Mouse (Mus musculus) activated CD4-positive, CD25-positive, alpha-beta regulatory T cell, adult 4 months (primary cell): ENCODE data around the gene Ubald2. TPM values are rescaled to one million over a fixed set of nuclear protein-coding genes. Genes with fewer than 3 reads are reported as not detected.
"Not testable (repeated sequence)": the region's sequence is repeated elsewhere in the genome, so short reads cannot be mapped to it uniquely, and the experiment has no call there.

ENCODE experiments used
- ATAC-seq: one replicate; pipeline ENCODE4 v1.8.0; 2017
- polyA plus RNA-seq, 2 experiments: library from polyadenylated mRNA; unstranded; fragments of 100-300 nt; shearing (Covaris generic); gene quantifications; one replicate each; pipeline ENCODE4 v1.2.1; 2017

Gene Ubald2
- polyA plus RNA-seq, 2 experiments from 2014 or later, result 13.7 to 15.0 TPM

DNA sequence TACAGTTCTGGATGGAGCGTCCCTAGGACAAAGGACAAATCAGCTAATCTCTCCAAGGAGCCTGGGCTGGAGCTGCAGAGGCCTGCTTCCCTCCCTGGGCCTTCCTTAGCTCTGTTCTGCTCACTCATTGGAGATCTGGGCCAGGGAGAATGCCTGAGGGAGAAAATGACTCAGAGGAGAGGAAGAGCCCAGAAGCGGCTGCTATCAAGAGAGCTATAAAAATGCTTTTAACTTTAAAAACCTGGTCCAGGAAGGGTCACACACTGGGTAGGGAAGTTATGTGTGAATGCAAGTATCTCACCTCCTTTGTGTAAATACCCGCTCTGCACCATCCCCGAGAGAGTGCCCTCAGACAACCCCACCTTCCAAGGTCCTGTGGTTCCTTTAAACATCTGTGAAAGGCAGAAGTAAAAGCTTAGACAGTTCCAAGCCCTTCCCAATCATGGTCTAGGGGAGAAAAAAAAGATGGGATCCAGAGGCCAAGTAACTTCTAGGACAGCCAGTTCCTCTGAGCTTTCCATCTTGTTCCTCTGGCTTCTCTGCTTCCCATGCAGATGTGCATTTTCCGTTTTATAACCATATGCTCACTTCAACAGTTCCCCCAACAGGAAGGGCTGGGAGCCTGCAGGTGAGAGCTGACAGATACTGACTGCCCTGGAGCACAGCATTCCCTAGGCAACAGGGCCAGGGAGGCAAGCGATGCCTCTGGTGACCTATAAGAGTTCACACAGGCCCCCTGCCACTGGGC, 17.5 kb upstream of the Ubald2 start:
- ATAC-seq, result no peak

DNA sequence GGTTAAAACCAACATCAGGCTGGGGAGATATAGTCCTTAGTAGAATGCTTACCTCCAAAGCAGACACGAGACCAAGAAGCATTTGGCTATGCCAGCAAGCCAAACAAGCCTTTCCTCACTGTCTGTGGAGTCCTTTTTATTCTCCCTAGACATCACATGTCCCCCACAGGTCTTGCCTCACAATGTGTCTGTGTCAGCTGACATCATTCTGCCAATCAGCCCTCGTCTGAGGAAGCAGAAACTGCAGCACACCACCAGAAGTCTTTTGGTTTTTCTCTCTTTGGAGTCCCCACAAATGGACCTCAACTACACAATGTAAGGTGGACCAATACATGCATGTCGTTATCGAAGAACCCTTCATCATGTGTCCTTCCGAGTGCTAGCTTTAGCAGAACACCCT, 16.8 kb upstream of the Ubald2 start:
- ATAC-seq, result no peak

DNA sequence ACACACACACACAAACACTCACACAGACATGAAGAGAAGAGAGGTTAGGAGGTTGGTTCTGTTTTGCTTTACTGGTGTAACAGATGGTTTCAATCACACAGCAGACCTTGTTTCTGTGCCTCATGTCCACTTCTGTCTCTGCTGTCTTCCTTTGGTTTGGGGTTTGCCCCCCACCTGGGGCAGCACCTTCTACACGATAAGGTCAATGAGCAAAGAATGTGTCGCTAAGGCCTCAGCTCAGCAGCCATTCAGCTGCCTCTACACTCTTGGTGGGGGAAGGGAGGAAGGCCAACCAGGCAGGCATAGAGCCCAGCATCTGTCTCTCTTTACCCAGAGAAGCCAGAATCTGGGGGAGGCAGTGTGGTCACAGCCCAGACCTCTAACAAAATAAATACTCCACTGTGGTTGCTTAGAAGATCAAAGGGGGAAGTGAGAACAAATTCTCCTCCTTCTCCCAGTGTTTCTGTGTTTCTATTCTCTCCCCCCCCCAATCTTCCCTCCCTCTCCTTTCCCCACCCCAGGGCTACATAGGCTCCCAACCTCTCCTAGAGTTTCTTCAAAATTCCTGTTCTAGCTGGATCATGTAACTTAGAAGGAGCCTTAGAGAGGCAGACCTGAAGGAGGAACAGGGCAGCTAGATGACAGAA, 15.6 kb upstream of the Ubald2 start:
- ATAC-seq, result peak; percentile 22

DNA sequence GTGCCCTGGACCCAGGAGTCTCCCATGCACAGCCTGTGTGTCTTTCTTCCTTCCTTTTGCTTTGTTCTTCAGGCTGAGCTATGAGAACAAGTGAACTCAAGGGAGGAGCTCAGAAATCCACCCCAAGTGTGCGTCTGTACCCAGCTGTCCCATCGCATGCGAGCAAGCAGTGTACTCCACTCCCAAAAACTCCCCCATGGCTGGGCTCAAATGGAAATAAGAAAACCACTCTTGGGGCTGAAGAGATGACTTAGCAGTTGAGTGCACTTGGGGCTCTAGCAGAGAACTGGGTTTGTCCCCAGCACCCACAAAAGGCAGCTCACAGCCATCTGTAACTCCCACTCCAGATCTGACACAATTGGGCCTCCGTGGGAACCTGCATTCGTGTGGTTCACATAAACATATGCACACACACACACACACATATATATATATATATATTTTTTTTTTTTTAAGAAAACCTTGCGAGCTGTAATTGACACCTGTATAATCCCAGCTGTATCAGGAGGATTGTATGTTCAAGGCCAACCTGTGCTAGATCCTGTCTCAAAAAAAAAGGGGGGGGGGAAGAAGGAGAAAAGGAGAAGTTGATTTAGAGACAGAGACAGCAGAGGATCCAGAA, 14.9 kb upstream of the Ubald2 start:
- ATAC-seq, result peak; percentile 30

DNA sequence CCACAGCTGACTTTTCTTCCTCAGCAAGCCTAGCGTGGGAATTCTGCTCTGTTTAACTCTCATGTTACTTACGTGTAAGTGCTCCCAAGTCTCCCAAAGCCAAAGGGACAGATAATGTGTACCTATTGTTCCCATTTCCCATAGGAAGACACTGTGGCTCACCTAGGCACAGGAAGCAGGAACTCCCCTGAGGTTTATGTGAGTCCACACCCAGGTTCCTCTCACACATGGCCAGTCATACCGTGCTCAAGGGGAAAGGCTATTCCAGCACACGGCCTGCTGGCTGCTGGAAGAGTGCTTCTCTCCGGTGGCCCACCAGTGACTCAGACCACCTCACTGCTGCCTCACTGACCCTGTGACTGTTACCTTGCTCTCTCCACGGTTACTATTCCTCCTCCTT, 12.8 kb upstream of the Ubald2 start:
- no peak for ATAC-seq

DNA sequence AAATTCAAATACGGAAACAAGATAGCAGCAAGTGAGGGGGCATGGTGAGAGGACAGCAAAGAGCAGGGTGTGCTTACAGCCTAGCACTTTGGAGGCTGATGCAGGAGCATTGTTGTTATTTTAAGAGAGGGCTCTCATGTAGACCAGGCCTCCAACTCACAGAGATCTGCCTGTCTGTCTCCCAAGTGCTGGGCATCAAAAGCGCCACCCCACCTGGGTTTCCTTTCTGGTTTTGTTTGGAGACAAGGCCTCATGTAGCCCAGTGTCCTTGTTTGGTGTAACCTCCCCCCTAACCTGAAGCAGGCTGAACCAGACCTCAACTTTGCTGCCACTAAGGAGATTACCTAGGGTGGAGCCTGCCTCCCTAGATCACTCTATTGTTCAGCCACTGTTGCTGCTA, 11.3 kb upstream of the Ubald2 start:
- ATAC-seq, result no peak

DNA sequence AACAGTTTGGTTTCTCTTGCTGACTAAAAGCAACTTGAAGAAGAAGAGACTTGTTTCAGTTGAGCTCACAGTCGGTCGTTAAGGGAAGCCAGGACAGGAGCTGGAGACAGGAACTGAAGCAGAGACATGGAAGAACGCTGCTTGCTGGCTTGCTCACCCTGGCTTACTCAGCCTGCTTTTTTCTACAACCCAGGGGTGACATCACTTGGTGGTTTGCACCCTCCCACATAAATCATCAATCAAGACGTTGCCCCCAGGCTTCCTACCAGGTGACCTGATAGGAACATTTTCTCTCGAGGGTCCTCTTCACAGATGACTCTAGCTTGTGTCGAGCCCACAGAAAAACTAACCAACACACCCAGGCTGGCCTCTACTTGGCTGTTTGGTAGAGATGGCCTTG, 10.7 kb upstream of the Ubald2 start:
- ATAC-seq, result no peak

DNA sequence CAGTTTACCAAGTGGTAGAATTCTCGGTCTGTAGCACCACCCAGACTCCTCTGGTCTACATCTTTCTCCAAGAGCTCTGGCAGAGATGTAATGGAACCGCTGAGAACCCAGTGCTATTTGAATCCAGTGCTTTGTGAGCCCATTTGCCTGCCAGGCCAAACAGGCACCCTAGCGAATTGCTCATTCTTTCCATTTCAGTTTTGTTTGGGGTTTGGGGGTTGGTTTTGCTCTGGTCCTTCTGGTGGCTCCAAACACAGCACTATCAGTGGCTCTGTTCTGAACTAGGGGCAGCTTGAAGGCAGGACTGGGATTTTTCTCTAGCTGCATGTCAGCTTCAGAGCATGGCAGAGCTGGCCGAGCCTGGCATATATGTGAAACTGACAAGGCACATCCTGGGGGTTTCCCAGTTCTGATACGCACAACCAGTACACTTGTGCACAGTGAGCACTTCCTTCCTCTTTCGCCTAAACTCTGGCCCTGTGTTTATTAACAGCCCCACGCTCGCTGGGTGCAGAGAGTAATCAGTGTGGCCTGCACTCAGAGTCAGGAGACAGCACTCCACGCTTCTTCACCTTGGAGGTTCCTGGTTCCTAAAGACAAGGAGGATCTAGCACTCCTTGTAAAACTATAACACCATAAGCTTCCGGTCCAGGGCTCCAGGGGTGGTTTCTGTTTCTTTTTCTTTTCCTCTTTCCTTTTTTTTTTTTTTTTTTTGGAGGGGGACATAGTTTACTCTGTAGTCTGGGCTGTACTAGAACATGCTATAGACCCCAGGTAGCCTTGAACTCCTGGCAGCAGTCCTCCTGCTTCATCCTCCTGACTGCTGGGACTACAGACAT, 9.9 kb upstream of the Ubald2 start:
- peak; percentile 98 for ATAC-seq

DNA sequence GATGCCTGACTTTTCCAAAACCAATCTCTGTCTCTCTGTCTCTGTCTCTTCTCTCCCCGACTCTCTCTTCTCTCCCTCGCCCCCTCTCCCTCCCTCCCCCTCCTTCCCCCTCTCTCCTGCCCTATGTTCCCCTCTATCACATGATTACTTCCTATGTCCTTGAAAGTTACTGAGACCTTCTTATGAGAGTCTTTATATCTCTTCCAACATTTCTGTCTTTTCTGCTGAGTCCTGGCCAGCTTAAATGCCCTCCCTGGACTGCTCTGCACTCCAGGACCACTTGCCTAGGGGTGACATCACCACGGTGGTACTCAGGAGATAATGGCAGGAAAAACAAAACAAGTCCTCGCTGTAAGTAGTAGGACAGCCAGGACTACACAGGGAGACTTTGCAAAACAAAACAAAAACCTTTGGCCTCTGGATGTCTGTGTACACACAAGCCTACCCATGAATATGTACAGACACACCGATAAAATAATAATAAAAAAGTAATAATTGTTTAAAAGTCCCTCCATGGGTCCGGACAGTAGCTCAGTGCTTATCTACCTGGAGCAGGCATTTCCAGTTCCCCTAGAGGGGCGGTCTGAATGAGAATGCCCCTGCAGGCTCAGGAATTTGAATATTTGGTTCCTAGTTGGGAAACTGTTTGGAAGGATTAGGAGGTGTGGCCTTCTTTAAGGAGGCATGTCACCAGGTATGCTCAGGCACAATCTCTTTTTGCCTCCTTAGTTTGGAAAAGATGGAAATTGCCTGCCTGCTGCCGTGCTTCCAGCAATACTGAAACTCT, 9.1 kb upstream of the Ubald2 start:
- no peak for ATAC-seq

DNA sequence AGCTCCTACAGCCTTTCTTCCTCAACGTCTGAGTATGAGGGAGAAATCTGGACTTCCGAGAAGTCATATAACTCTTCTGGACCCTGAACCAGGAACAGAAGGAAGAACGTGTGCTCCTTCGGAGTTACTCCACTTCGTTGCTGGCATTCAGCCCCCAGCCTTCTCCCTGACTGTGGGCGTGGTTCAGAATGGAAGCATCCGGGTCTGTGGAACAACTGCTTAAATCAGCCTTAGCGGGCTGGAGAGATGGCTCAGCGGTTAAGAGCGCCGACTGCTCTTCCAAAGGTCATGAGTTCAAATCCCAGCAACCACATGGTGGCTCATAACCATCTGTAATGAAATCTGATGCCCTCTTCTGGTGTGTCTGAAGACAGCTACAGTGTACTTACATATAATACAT, 7.6 kb upstream of the Ubald2 start:
- ATAC-seq, result not testable (repeated sequence)

DNA sequence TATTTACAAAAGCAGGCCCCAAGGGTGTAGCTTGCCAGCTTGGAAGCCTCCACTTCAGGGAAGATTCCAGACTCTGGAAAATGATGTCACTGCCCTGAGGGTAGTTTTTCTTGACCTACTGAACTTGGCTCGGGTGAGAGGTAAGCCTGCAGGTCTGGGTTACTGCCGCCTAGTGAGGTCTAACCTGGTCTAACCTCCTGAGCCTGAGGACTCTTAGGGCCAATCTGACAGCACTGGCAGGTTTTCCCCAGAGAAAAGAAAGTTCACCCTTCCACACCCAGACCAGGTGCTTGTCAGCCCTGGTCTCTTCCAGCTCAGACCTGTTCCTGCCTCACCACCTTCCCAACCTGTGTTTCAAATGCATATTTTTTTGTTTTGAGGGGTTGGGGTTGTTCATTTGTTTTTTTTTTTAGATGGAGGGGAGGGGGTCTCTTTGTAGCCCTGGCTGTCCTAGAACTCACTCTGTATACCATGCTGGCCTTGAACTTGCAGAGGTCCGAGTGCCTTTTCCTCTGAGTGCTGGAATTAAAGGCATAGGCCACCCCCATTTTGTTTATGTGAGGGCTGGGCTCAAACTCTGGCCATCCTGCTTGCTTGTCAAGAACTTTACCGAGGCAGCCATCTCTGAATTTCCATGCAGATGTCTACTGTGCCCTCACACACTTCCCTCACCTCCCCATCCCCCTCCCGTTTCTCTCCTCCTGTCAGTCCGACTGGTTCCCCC, 6.9 kb upstream of the Ubald2 start:
- no peak for ATAC-seq

DNA sequence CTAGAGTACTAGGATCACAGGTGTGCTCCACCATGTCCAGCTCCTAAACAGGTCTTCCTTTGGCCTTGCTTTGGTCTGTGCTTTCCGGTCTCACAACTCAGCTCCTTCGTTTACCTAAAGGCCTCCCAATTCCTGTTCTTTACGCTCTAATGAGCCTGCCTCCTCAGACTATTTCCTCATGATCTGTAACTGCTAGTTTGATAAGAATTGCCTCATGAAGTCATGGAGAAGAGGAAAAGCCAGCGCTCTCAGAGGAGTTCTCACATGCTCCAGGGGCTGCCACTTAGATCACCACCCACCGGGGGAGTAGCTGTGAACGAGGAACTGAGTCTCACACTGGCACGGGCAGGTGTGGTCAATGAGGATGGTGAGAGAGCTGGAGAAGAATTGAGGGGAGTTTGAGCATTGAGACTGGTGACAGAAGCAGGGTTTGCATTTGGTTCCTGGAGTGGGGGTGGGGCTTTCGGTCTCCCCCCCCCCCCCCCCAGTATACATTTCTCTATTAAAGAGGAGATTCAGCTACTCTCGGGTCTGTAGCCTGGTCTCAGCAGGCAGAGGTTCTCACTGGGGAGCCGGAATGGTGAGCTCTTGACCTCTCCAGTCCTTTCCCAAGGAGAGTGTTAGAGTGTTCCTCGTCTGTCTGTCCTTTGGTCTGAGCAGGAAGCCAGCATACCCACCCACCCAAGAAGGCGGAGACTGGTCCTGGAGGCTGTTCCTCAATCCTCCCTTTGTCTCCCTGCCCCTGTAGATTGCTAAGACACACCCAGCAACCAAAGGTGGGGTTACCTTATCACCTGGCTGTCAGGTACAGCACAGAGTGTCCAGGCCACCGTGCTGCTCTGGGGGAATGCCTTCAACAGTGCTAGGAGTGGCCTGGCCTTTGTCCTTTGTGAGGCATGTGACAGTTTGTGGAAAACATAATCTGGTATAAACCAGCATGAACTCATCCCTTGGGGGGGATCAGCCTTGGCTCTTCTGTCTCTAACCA, 4.7 kb upstream of the Ubald2 start:
- ATAC-seq, result no peak

DNA sequence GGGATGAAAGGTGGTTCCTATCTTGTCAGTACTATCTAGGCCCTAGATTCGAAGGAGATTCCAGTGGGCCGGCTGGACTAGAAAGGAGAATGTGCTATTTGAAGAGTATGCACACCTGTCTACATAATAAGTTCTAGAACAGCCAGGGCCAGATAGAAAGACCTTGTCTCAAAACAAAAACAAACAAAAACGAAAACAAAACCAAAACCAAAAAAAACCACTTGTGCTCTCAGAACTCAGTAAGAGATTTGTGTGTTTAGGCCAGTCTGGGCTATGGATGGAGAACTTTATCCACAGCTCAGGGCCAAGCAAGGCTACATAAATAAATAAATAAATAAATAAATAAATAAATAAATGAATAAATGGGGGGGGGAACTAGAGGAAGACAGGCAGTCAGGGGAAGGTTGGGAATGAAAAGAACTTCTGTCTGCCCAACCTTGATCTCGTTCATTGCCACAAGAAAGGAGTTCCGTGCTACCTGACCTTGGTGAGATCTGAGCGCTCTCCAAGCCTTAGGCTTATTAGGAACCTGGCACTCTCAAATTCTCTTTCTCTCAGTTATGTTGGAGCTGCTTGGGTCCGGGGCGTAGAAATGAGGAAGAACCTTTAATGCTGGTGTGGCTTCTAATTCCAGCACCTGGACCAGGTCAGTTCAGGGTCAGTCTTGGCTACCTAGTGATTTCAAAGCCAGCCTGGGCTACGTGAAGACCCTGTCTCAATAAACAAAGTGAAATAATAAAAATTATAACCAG, 3.9 kb upstream of the Ubald2 start:
- no peak for ATAC-seq

DNA sequence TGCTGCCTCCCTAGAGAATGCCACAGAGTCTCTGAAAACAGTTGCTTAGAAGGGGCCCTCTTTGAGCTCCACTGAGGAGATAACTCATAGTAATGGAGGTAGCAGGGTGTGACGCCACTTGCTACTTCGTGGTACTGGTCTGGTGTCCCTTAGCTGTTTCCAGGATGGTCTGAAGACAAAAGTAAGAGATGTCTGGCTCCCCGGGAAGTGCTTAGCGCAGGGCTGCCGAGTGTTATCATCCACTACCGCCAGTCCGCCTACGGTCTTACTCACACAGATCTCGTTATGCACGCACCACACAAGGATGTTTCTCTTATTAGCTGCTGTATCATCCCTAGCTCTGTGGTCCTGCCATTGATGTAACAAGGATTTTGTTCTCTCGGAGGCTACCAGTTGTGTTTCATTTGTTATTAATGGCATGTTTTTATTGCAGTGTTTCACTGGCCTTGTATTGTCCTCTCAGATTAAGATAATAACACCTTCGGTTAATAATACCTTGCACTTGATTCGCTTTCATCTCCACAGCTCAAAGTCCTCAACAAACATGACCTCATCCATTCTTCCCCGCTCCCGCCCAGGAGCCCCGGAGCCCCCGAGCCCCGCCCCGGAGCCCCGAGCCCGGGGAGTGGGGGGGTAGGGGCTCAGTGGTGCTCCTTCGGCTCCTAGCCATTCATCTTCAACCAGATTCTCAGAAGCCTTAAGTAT, 3.0 kb upstream of the Ubald2 start:
- no peak for ATAC-seq

DNA sequence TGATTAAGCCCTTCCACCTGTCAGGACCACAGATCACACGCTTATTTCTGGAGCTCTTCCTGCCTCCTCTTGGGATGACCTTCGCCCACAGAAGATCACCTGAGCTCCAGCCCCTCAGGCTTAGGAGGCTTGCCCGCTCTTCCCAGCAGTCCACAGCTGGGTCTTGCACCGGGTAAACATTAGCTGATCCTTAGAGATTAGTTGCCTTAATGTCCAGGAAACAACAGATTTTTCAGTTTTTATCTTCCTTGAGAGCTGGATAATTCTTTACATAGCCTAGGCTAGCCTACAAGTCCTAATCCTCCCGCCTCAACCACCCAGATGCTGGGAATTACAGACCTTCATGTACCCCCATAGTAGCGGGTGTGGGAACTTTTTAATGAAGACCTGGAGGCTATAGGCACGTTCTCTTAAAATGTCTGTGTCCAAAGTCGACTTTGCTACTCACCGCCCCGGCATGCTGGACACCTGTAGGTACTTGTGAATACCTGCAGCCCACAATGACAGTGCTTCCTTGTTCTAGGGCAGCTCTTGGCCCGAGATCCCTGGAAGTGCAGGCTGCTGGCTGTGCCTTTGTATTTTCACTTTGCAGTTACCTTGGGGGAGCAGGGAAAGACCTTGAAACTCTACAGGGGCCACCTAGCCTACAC, 2.3 kb upstream of the Ubald2 start:
- no peak for ATAC-seq

DNA sequence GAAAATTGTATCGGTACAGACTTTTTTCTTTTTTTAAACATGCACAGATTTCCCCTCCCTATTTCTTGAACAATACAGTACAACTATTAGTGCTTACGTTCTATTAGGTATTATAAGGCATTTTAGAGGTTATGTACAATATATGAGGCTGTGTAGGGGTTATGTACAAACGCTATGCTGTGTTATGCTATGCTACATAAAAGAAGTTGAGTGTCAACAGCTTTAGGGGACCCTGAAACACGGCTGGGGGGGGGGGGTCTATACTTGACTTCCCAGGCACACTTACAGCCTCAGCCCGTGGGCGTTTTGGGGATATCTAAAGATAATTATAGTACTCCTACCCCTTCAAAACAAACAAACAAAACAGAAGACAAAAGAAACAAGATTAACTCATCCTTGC, 1.8 kb upstream of the Ubald2 start:
- ATAC-seq, result no peak

DNA sequence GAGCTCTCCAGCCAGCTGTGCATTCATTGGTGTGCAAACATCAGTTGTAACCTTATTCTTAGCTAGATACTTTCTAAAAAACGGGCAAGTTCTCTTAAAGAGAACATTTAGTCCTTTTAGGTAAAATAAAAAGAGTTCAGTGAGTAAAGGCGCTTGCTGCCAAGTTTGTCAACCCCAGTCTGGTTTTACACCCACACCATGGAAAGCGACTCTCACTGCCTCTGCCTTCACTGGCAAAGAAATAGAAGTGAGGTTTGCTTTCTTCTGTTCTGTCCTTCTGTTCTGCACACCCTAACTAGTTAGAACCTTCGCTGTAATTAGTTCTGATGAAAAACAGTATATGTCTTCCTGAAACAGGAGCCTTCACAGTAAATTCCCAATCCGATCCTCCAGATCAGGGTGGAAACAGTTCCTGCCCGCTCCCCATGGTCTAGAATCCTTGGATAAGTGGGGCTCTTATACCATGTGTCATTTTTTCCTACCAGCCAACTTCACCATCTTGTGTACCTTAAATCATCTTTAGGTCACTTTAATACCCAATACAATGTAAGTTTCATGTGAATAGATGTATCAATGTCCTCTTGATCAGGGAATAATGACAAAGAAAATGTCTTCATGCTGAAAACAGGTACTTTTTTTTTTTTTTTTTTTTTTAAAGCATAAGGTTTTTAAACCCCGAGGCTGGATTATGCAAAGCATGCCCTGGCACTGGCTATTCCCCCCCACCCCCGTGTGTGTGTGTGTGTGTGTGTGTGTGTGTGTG, 1.1 kb upstream of the Ubald2 start:
- ATAC-seq, result no peak
